Mouse (Mus musculus): ENCODE data around the gene Tmed9. TPM values are rescaled to one million over a fixed set of nuclear protein-coding genes. Genes with fewer than 3 reads are reported as not detected.

Tmed9 gene
- polyA plus RNA-seq (2015; fragmentation: Nextera tagmentation; extraction: Ambion mirVana) = 99.2 and 106 TPM in 2 replicates

- Histone ChIP-seq H3K9me3 (no peaks in the 10 kb centered on the region), H3K4me2 (no peak within 1 kb of the TSS), H3K27ac (replicated peaks) (no peak within 1 kb of the TSS), H3K36me3 (0 out of 2 replicates have a peak, but pooled peaks cover 2% of the 10 kb centered on the region), H3K27me3 (no peaks in the 10 kb centered on the region), H3K4me3 (no peak within 1 kb of the TSS), H3K9ac (no peak within 1 kb of the TSS), H3K4me1 (replicated peaks) (peaks cover 25% of the 10 kb centered on the region)
- WGBS = 96% methylated on average over 2 of the region's 2 CpGs
- ATAC-seq (ENCODE audit: low read depth) = no peak
These were observed at the start of gene Tmed9 for GRCm38 (mm10) chr13:55573432-55573831. Gene Tmed9 (plus strand): TSS chr13:55573732.

- ATAC-seq (ENCODE audit: low read depth) = no peak
- peaks cover 20% of the 10 kb centered on the region for H3K36me3 ChIP-seq
- H3K4me2 ChIP-seq = no peak overlapping the region
- no peaks in the 10 kb centered on the region for H3K27me3 ChIP-seq
- H3K4me1 ChIP-seq (replicated peaks) = no peaks in the 10 kb centered on the region
- no peak overlapping the region for H3K9ac ChIP-seq
- H3K27ac ChIP-seq (replicated peaks) = no peak overlapping the region
- H3K4me3 ChIP-seq = no peak overlapping the region
- 95% methylated on average over 23 of the region's 23 CpGs for WGBS
- H3K9me3 ChIP-seq = no peaks in the 10 kb centered on the region
These were observed 49.5 kb upstream of the Tmed9 start for GRCm38 (mm10) chr13:55523951-55524600.

- 80% methylated on average over 16 of the region's 16 CpGs for WGBS
- no peak overlapping the region for H3K4me2 ChIP-seq
- H3K9ac ChIP-seq = no peak overlapping the region
- no peak overlapping the region for H3K27ac ChIP-seq (replicated peaks)
- H3K9me3 ChIP-seq = no peaks in the 10 kb centered on the region
- ATAC-seq (ENCODE audit: low read depth) = no peak
- H3K27me3 ChIP-seq = no peaks in the 10 kb centered on the region
- H3K36me3 ChIP-seq = peaks cover 39% of the 10 kb centered on the region
- no peaks in the 10 kb centered on the region for H3K4me1 ChIP-seq (replicated peaks)
- H3K4me3 ChIP-seq = no peak overlapping the region
These were observed 47.6 kb upstream of the Tmed9 start for GRCm38 (mm10) chr13:55525733-55526553.

DNA sequence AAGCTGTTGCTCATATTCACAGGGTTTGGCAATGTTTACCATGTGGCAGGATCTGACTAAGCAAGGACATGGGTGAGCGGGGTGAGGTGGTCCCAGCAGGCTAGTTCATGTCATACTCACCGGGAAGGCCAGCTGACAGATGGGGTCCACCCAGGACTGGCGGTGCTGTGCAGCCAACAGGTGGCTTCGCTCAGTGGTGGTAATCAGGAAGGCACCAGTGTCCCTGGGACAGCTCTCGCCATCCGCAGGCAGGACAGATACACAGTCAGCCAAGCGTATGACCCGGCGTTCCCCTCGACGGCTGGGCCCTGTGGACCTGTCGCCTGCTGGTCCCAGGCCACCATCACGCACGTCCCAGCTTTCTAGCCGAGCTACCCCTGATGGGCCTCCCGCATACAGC is 46.3 kb upstream of the Tmed9 start:
- no peak overlapping the region for H3K27ac ChIP-seq (replicated peaks)
- no peaks in the 10 kb centered on the region for H3K4me1 ChIP-seq (replicated peaks)
- H3K36me3 ChIP-seq = peaks cover 52% of the 10 kb centered on the region
- no peak overlapping the region for H3K4me2 ChIP-seq
- H3K9ac ChIP-seq = no peak overlapping the region
- no peak for ATAC-seq (ENCODE audit: low read depth)
- WGBS = 88% methylated on average over 16 of the region's 16 CpGs
- no peaks in the 10 kb centered on the region for H3K27me3 ChIP-seq
- H3K9me3 ChIP-seq = no peaks in the 10 kb centered on the region
- H3K4me3 ChIP-seq = no peak overlapping the region

DNA sequence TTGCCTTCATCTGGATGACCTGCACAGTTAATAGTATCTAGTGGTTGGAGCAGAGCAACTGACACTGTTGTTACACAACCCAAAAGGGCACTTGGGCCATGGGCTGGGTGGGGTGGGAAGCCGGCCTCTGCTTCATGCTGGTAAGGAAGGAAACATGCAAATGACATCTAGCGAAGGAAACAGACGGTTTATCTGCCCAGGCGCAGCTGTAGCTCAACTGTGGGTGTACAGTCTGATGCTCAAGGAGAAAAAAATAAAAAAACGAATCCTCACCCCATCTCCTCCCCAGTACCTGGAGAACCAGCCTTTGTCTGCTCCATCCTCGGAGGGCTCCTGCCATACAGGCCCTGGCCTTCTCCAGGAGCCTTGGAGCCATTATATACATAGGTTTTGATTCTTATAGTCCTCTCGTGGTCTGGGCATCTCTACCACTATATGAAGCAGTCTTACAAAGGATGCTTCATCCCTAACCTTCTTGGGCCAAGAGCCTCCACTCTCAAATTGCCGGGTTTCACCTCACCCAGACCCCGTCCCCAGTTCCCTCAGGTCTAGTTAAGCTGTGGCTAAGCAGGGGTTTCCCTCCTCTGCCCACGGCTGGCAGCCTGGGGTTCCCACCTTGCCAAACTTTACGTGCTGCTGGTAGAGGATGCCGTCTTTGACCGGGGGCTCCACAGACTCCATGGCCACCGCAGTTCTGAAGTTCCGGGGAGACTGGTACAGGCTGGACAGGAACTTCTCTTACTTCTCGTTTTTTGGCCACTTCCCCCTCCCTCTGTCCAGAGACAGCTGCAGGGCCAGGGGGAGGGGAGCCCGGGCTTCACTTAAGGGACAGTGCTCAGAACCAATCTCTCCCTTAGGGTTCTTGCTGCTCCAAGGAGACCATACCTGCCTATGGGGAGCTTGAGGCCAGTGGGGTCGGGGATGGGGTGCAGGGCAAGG is 45.4 kb upstream of the Tmed9 start:
- Histone ChIP-seq H3K4me3 (no peak overlapping the region), H3K27me3 (no peaks in the 10 kb centered on the region), H3K4me1 (replicated peaks) (no peaks in the 10 kb centered on the region), H3K27ac (replicated peaks) (no peak overlapping the region), H3K4me2 (no peak overlapping the region), H3K9me3 (no peaks in the 10 kb centered on the region), H3K9ac (no peak overlapping the region), H3K36me3 (peaks cover 55% of the 10 kb centered on the region)
- WGBS = 82% methylated on average over 18 of the region's 18 CpGs
- no peak for ATAC-seq (ENCODE audit: low read depth)

- WGBS = 84% methylated on average over 8 of the region's 8 CpGs
- Histone ChIP-seq H3K36me3 (peaks cover 58% of the 10 kb centered on the region), H3K27me3 (no peaks in the 10 kb centered on the region), H3K4me1 (replicated peaks) (no peaks in the 10 kb centered on the region), H3K4me3 (no peak within 1 kb of the TSS), H3K9ac (no peak within 1 kb of the TSS), H3K9me3 (no peaks in the 10 kb centered on the region), H3K4me2 (no peak within 1 kb of the TSS), H3K27ac (replicated peaks) (no peak within 1 kb of the TSS)
- ATAC-seq (ENCODE audit: low read depth) = no peak
These were observed 44.2 kb upstream of the Tmed9 start, which contains the start of gene Dok3 for GRCm38 (mm10) chr13:55529198-55529915. Gene Dok3 (minus strand): TSS chr13:55529296.

DNA sequence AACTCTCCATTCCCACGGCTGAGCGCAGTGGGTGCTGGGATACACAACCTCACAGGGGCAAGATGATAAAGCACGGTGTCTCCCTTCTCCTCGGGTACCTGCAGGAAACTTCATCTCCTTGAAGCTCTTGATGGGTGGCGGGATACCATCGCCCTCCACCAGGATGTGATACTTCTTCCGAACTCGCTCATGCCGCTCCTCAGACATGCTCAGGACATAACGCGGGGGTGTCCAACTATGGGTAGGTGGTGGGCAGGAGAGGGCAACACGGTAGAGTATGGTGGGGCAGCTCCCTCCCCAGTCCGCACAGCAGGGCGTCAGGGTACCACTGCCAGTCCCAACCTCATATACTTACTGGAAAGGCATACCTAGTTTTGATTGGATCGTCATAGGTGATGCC is 38.3 kb upstream of the Tmed9 start:
- 90% methylated on average over 15 of the region's 15 CpGs for whole genome bisulfite sequencing
- H3K9ac ChIP-seq = peak overlapping the region; percentile 86
- H3K9me3 ChIP-seq = no peaks in the 10 kb centered on the region
- no peaks in the 10 kb centered on the region for H3K27me3 ChIP-seq
- H3K4me2 ChIP-seq = peak overlapping the region; percentile 98
- peaks cover 75% of the 10 kb centered on the region for H3K36me3 ChIP-seq
- no peak overlapping the region for H3K27ac ChIP-seq (replicated peaks)
- H3K4me3 ChIP-seq = peak overlapping the region; percentile 90
- H3K4me1 ChIP-seq (replicated peaks) = peaks cover 18% of the 10 kb centered on the region
- ATAC-seq (ENCODE audit: low read depth) = no peak

GRCm38 (mm10) chr13:55535796-55536193 is 37.7 kb upstream of the Tmed9 start:
- peak; percentile 52 for ATAC-seq (ENCODE audit: low read depth)
- H3K9me3 ChIP-seq = no peaks in the 10 kb centered on the region
- H3K4me2 ChIP-seq = peak overlapping the region; percentile 98
- H3K27me3 ChIP-seq = no peaks in the 10 kb centered on the region
- WGBS = 17% methylated on average over 17 of the region's 17 CpGs
- H3K4me1 ChIP-seq (replicated peaks) = peaks cover 18% of the 10 kb centered on the region
- peak overlapping the region; percentile 86 for H3K27ac ChIP-seq (replicated peaks)
- peak overlapping the region; percentile 90 for H3K4me3 ChIP-seq
- H3K9ac ChIP-seq = peak overlapping the region; percentile 86
- peaks cover 75% of the 10 kb centered on the region for H3K36me3 ChIP-seq

- H3K27me3 ChIP-seq = no peaks in the 10 kb centered on the region
- H3K36me3 ChIP-seq = peaks cover 75% of the 10 kb centered on the region
- peak within 1 kb of the TSS; percentile 98 for H3K4me2 ChIP-seq
- peak within 1 kb of the TSS; percentile 90 for H3K4me3 ChIP-seq
- peak within 1 kb of the TSS; percentile 86 for H3K9ac ChIP-seq
- H3K9me3 ChIP-seq = no peaks in the 10 kb centered on the region
- H3K4me1 ChIP-seq (replicated peaks) = peaks cover 18% of the 10 kb centered on the region
- under 1% methylated on average over 70 of the region's 70 CpGs for WGBS
- peak within 1 kb of the TSS; percentile 86 for H3K27ac ChIP-seq (replicated peaks)
- ATAC-seq (ENCODE audit: low read depth) = peak; percentile 97
These were observed 37.0 kb upstream of the Tmed9 start, which contains the start of gene Ddx41 for GRCm38 (mm10) chr13:55536194-55537175. Gene Ddx41 (minus strand): TSS chr13:55536658.

GRCm38 (mm10) chr13:55540933-55541332 is 32.6 kb upstream of the Tmed9 start:
- Histone ChIP-seq H3K27me3 (no peaks in the 10 kb centered on the region), H3K36me3 (peaks cover 83% of the 10 kb centered on the region), H3K4me2 (no peak overlapping the region), H3K9me3 (no peaks in the 10 kb centered on the region), H3K9ac (no peak overlapping the region), H3K4me3 (no peak overlapping the region), H3K27ac (replicated peaks) (no peak overlapping the region), H3K4me1 (replicated peaks) (peaks cover 5% of the 10 kb centered on the region)
- WGBS = 94% methylated on average over 2 of the region's 2 CpGs
- ATAC-seq (ENCODE audit: low read depth) = no peak

Measured in neural tube, embryonic 13.5 days (tissue).